Mouse (Mus musculus): ENCODE measurements around the gene Rbfox3. TPM values are rescaled to one million over a fixed set of nuclear protein-coding genes. Genes with fewer than 3 reads are reported as not detected.

The Rbfox3 gene
- total RNA-seq, 2 experiments from 2014 or later = 0.26 to 0.63 TPM

- DNase-seq = peak; percentile 51
These were observed 308.3 kb downstream of the Rbfox3 start for GRCm38 (mm10) chr11:118603126-118603525.

- DNase-seq = no peak
These were observed 309.9 kb downstream of the Rbfox3 start for GRCm38 (mm10) chr11:118601484-118601883.

- DNase-seq = no peak
These were observed 311.2 kb downstream of the Rbfox3 start for GRCm38 (mm10) chr11:118600168-118600567.

GRCm38 (mm10) chr11:118598726-118599125, 312.7 kb downstream of the Rbfox3 start:
- DNase-seq = no peak

GRCm38 (mm10) chr11:118584826-118585225, 326.6 kb downstream of the Rbfox3 start:
- DNase-seq = peak; percentile 87

- DNase-seq = no peak
These were observed 327.4 kb downstream of the Rbfox3 start for GRCm38 (mm10) chr11:118583989-118584388.

DNA sequence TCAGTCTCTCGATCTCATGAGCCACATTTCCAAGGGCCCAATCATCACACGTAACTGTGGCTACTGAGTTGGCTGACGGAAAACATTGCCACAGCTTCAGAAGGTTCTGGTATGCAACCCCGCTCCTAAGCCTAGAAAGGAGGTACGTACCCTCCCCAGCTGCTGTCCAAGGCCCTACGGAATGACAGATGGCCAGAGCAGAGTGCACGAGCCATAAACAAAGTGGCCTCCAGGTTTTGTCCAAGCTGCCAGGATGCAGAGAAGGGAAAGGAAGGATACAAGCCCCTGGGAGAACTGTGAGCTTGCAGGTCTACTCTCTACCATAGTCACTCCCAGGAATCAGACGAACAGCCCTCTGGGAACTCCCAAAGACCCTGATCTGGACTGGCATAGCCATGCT, 327.8 kb downstream of the Rbfox3 start:
- no peak for DNase-seq

GRCm38 (mm10) chr11:118581019-118581418, 330.4 kb downstream of the Rbfox3 start:
- no peak for DNase-seq

GRCm38 (mm10) chr11:118579622-118580021, 331.8 kb downstream of the Rbfox3 start:
- DNase-seq = no peak

DNA sequence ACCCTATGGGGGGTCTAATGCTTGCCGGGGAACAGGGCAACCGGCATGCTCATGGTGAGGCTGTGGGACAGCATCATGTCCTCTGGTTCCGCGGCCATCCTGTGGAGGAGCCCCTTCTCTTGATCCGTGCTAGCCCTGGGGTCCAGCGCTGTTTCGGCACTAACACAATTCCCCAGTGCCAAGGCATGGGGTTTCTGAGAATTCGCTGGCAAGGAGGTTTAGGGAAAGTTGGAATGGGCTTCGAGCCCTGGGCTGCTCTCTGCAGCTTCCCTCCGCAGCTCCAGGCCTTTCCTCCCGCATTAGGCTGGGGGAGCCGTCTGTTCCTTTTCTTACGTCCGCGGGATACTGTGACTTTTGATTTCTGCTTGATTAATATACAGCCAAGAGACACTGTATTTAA, 334.1 kb downstream of the Rbfox3 start:
- DNase-seq = no peak

GRCm38 (mm10) chr11:118576611-118577010, 334.8 kb downstream of the Rbfox3 start:
- DNase-seq = no peak

DNA sequence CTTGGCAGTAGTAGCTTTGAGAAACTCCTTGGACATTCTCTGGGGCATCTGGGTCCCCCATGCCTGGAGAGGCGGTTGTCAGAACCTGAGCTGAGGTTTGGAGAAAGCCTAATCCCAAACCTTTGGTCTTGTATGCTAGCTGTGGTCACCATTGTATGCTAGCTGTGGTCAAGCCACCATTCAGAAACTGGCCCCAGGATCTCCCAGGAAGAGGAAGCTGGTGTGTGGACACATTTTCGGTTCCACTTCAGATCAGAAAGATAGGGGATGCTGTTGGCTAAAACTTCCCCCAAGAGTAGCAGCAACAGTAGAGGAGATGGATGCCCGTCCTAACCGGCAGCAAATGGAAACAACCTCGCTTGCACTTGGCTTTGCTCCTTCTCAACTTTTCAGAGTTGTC, 337.0 kb downstream of the Rbfox3 start:
- DNase-seq = no peak

DNA sequence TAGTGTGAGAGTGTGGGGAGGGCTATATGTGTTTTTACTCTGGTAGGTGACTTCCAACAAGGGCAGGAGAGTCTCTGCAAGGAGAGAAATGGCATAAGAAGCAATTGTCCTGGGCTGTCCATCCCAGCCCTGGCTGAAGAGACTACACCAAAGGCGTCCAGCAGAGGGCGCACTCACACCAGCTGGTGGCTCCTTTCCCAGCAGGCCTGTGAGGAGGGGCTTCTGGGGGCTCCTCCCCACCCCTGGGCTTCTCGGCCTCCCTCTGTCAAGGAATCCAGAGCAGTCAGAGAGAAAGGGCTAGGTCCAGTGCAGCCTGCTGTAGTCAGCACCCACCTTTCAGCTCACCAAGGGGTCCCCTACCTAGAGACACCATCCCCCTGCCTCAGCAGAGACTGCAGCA, 337.8 kb downstream of the Rbfox3 start:
- DNase-seq = peak; percentile 73

GRCm38 (mm10) chr11:118573000-118573399, 338.4 kb downstream of the Rbfox3 start:
- no peak for DNase-seq

- DNase-seq = no peak
These were observed 341.2 kb downstream of the Rbfox3 start for GRCm38 (mm10) chr11:118570164-118570563.

- DNase-seq = no peak
These were observed 341.8 kb downstream of the Rbfox3 start for GRCm38 (mm10) chr11:118569571-118570062.

- DNase-seq = no peak
These were observed 347.5 kb downstream of the Rbfox3 start for GRCm38 (mm10) chr11:118563877-118564276.

DNA sequence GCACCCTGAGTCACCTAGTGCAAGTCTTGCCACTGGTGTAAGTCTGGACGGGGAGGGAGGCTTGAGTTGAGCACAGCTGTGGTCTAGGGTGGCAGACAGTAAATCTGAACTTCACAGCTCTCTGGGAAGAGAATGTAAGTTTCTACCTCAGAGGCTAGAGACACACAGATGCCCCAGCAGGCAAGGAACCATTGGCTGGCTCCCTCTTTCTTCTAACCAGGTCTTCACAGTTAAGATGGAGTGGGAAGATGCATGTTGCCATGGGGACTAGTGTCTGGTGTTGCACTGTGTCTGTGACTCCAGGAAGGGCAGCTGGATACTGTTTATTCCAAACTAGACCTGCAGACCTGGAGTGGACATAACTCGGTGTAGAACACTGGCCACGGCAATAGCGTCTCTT, 348.6 kb downstream of the Rbfox3 start:
- no peak for DNase-seq

GRCm38 (mm10) chr11:118558193-118558592, 353.2 kb downstream of the Rbfox3 start:
- no peak for DNase-seq

- no peak for DNase-seq
These were observed 355.8 kb downstream of the Rbfox3 start for GRCm38 (mm10) chr11:118555631-118556030.

DNA sequence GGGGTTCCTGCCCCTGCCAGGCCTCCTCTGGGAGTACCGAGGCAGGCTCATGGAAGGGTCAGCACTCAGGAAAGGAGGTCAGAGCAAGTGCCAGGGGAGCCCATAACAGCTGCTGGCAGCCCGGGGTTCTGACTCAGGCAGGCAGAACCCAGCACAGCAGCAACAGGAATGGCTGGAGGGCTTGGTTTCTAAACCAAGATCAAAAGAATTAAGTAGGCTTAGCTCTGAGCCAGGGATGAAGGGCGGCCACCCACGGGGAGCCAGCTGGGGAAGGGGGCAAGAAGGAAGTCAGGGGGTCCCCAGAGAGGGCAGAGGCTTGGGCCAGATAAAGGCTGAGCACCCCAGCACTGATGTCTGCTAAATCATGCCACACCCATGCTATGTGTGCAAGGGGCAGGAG, 356.9 kb downstream of the Rbfox3 start:
- no peak for DNase-seq

DNA sequence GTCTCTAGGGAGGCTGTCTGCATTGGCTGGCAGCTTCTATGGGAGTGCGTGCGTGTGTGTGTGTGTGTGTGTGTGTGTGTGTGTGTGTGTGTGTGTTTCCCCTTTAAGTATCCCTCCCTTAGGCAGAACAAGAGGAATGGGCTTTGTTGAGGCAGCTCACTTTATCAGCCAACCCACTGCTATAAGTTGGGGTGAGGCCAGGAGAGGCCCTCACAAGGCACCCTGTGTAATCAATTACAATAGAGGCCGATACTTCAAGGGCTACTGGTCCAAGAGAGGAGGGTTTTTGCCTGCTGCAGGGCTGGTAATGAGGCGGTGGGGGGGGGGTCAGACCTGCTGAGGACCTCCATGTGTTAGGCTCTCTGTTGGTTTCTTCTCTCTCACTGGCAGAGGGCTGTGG, 357.5 kb downstream of the Rbfox3 start:
- DNase-seq = no peak

GRCm38 (mm10) chr11:118553001-118553400, 358.4 kb downstream of the Rbfox3 start:
- no peak for DNase-seq

GRCm38 (mm10) chr11:118552478-118552877, 358.9 kb downstream of the Rbfox3 start:
- no peak for DNase-seq

GRCm38 (mm10) chr11:118551705-118552104, 359.7 kb downstream of the Rbfox3 start:
- DNase-seq = no peak
